Mouse (Mus musculus): ENCODE results near the gene Gdf15.

Gdf15 gene

DNA sequence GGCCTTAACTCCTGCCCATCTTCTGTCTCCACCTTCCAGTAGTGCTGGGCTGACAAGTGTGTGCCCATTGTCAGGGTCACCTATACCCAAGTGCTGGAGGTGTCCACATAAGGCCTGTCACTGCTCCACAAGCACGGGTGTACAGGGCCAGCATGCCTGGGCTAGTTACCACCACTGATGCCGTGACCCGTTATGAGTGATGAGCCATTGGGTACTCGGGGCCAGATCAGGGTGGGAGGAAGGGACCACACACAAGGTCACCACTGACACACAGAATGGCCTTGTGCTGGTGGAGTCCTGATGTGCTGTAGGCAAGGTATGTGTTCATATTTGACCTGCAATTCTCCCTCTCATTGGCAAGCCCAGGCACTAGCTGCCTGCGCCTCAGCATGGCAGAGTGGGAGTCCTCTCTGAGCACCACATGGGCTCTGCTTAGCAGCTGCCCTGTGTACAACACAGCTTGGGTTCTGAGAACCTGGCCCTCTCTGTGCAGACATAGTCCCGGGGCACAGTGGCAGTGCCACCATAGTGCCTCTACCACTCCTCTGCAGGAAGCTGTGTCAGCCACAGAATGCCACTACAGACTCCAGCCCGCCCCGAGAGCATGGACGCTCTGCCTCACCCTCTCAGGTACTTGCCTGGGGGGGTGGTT lies 47.5 kb downstream of the Gdf15 start:
- DNase-seq (ENCODE audit: low read depth), result no peak

GRCm38 (mm10) chr8:70583476-70584387 lies 48.5 kb downstream of the Gdf15 start:
- DNase-seq (ENCODE audit: low read depth), result no peak
